Mouse (Mus musculus): Measurements from ENCODE around the gene Ksr1.
A peak's percentile ranks its signal among the peaks of the same experiment; 100 is the strongest.

The Ksr1 gene

GRCm38 (mm10) chr11:79044798-79045197, 101.4 kb downstream of the Ksr1 start:
- TF ChIP-seq GATA4 (IDR thresholded peaks at IDR 0.05; ENCODE audit: insufficient replicate concordance, low read length), result no peak

- no peak for TF ChIP-seq GATA4 (IDR thresholded peaks at IDR 0.05; ENCODE audit: insufficient replicate concordance, low read length)
Measured at GRCm38 (mm10) chr11:79041908-79042430, 104.2 kb downstream of the Ksr1 start.

- no peak for TF ChIP-seq GATA4 (IDR thresholded peaks at IDR 0.05; ENCODE audit: insufficient replicate concordance, low read length)
Measured at GRCm38 (mm10) chr11:79039488-79039887, 106.7 kb downstream of the Ksr1 start.

GRCm38 (mm10) chr11:79037555-79037954, 108.7 kb downstream of the Ksr1 start:
- no peak for TF ChIP-seq GATA4 (IDR thresholded peaks at IDR 0.05; ENCODE audit: insufficient replicate concordance, low read length)

GRCm38 (mm10) chr11:79036324-79036723, 109.9 kb downstream of the Ksr1 start:
- TF ChIP-seq GATA4 (IDR thresholded peaks at IDR 0.05; ENCODE audit: insufficient replicate concordance, low read length), result no peak

- TF ChIP-seq GATA4 (IDR thresholded peaks at IDR 0.05; ENCODE audit: insufficient replicate concordance, low read length), result no peak
Measured at GRCm38 (mm10) chr11:79033636-79034035, 112.6 kb downstream of the Ksr1 start.

- no peak for TF ChIP-seq GATA4 (IDR thresholded peaks at IDR 0.05; ENCODE audit: insufficient replicate concordance, low read length)
Measured at GRCm38 (mm10) chr11:79033021-79033420, 113.2 kb downstream of the Ksr1 start.

- no peak for TF ChIP-seq GATA4 (IDR thresholded peaks at IDR 0.05; ENCODE audit: insufficient replicate concordance, low read length)
Measured at GRCm38 (mm10) chr11:79031452-79031746, 114.8 kb downstream of the Ksr1 start.

GRCm38 (mm10) chr11:79030570-79031451, 115.4 kb downstream of the Ksr1 start:
- TF ChIP-seq GATA4 (IDR thresholded peaks at IDR 0.05; ENCODE audit: insufficient replicate concordance, low read length), result no peak

- TF ChIP-seq GATA4 (IDR thresholded peaks at IDR 0.05; ENCODE audit: insufficient replicate concordance, low read length), result no peak
Measured at GRCm38 (mm10) chr11:79023751-79024150, 122.5 kb downstream of the Ksr1 start.

- no peak for TF ChIP-seq GATA4 (IDR thresholded peaks at IDR 0.05; ENCODE audit: insufficient replicate concordance, low read length)
Measured at GRCm38 (mm10) chr11:79023342-79023741, 122.9 kb downstream of the Ksr1 start.

GRCm38 (mm10) chr11:79022836-79023235, 123.4 kb downstream of the Ksr1 start:
- TF ChIP-seq GATA4 (IDR thresholded peaks at IDR 0.05; ENCODE audit: insufficient replicate concordance, low read length), result no peak

- no peak for TF ChIP-seq GATA4 (IDR thresholded peaks at IDR 0.05; ENCODE audit: insufficient replicate concordance, low read length)
Measured at GRCm38 (mm10) chr11:79020535-79021045, 125.6 kb downstream of the Ksr1 start.

- TF ChIP-seq GATA4 (IDR thresholded peaks at IDR 0.05; ENCODE audit: insufficient replicate concordance, low read length), result peak; percentile 16; the same call in 1 of the 2 replicates
Measured at GRCm38 (mm10) chr11:79019839-79020534, 126.2 kb downstream of the Ksr1 start.

GRCm38 (mm10) chr11:79018954-79019704, 127.1 kb downstream of the Ksr1 start:
- TF ChIP-seq GATA4 (IDR thresholded peaks at IDR 0.05; ENCODE audit: insufficient replicate concordance, low read length), result no peak
